Mouse (Mus musculus) adrenal gland, postnatal 4 days (tissue): ENCODE results near the gene Srd5a2. TPM values are rescaled to one million over a fixed set of nuclear protein-coding genes. Genes with fewer than 3 reads are reported as not detected.

Source experiments
- DNase-seq, 2 experiments: peaks; one replicate each; pipeline ENCODE4 v3.0.0; 2021 to 2022; ENCODE audit warnings: low spot score in 2 of 2, mixed read lengths in 2 of 2
- total RNA-seq, 2 experiments: library from RNA; stranded (reverse); gene quantifications; 2 replicates each; pipeline ENCODE4 v1.2.3; 2021

Gene Srd5a2
- total RNA-seq, 2 experiments from 2014 or later = 39.2 to 40.9 TPM

DNA sequence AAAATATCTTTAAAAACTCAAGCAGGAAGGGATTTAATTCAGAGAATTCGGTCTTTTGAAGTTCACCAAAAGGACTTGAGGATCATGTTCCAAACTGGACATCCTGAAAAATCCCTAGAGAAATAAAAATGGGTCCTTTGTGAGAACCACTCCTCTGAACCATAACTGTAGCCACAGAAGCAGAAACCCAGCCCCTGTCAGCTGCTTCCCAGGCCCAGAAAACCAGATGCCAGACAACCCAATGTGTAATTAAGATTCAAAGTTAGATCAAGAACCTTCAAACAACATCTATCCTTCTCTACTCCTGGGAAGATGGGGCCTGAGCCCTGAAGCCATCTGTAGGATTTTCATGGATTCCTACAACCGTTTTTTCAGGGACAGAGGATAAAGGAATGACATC is 61.1 kb downstream of the Srd5a2 start:
- no peak for DNase-seq

DNA sequence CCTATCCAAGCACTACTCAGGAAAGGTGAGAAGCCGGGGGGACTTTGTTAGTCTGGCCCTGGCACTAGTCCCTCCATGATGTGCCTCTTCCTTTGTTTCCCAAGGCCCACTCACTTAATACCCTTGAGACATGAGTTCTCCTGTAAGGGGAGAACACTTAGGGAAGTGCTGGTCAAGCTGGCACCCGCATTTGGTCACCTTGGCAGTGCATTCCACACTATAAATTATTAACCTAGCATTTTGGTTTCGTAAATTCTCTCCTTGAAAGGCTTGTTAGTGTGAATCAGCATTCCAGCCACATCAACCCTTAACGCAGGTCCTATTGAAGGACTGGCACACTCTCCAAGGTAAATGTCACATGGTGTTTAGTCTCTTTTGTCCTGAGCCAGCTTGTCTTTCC is 61.8 kb downstream of the Srd5a2 start:
- DNase-seq = no peak

DNA sequence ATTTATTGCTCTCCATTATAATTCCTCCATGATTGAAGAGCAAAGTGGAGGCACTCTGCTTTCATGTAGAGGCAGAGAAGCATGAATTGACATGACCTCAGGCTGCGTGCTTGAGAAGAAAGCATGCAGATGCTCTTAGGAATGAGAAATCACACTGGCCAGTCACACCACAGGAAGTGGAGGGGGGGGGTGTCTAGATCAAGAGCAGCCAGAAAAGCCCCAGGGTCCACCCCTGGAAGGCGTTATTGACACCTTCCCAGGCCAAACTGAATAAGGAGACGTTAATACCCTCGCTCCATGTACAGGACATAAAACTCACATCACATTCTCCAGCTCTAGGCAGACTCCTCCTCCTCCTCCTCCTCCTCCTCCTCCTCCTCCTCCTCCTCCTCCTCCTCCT is 63.2 kb downstream of the Srd5a2 start:
- no peak for DNase-seq

DNA sequence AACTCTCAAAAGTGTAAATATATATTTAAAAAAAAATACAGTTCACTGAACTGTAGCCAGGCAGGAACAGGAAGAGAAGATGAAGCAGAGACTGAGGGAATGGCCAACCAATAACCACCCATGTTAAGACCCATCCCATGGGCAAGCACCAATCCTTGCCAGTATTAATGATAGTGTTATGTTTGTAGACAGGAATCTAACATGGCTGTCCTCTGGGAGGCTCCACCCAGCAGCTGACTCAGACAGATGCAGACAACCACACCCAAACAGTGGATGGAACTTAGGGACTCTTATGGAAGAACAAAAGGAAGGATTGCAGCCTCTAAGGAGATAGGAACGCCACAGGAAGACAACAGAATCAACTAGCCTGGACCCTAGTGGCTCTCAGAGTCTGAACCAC is 64.8 kb downstream of the Srd5a2 start:
- DNase-seq = no peak

DNA sequence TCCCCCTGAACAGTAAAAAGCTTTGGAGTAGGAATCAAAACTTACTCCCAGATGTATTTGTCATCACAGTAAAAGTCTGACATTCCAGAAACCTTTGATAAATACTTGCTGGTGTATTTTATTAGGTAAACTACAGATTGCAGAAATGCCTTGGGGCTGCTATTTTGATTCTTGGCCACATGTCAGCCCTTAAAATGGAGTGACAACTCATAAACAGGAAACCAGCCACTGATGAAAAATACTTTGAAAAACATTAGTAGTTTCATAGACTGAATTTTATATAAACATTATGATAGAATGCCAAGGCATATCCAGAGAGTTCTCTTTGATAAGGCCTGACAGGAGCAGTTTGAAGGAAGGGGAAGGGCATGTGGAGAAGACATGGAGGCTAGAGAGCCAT is 71.7 kb downstream of the Srd5a2 start:
- no peak for DNase-seq

DNA sequence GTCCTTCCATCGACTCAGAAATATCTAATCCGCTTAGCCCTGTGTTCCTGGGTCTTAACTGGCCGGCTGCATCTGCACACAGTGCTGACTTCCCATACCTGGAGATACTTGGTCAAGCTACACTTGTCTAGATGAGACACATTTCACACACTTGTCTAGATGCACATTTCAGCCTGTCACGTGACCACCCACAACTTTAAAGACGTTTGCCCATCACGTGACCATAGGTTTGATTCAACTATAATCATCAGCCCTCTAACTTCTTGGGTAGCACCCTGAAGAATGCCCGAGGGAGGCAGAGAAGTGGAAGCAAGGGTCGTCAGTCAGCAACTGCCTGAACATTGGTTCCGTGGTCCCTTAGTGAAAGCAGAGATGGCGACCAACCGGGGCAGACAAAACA is 75.1 kb downstream of the Srd5a2 start:
- DNase-seq = no peak

DNA sequence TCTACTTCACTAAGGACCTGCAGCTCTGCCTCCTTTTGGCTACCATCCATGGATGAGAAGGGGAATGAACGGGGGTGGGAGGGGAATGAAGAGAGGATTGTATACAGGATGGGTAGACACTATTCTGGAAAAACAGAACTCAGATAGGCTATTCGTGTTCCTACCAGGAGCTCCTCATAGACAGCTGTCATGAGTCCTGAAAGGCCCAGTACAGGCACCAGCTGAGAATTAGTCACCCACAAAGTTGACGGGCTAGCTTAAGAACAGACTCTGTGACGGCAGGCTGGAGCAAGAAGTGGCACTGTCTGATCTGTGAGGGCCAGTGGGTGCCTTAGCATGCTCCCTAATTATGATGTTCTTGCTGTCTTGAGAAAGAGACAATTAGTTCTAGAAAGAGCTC is 76.4 kb downstream of the Srd5a2 start:
- no peak for DNase-seq

DNA sequence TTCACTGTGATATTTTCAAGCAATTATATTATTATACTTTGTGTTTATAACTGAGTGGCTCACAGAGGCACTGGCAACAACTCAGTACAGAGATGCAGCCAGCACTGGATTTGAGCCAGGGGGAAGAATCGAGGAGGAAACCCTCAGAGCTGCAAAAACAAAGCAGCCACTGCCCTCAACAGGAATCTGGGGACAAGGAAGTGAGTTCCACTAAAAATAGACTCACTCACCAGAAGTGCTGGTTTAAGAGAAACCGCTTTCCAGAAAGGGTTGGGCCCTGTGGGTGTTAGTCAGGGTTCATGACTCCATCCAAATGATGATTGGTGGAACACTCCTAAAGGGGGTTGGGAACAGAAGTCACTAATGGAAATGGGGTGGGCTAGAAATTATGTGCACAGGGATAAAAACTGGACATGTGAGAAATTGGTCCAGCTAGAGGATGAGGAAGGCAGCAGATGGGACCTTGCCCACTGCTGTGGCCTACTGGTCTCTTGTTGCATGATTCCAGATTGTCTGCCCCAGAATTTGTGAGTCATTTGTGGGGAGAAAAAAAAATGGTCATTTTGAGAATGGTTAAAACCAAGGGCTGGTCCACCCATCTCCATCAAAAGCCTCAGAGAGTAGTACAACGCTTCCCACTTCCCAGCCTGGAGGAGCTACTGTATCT is 77.2 kb downstream of the Srd5a2 start:
- no peak for DNase-seq

Other genes starting within 250 kb of the Srd5a2 start
- 10 to 100 TPM; 43.6 to 49.5 TPM for gene Ehd3, start 243.8 kb downstream of the Srd5a2 start, total RNA-seq
- 10 to 100 TPM; 87.1 to 92.1 TPM for gene Xdh, start 97.7 kb downstream of the Srd5a2 start, total RNA-seq
- gene Memo1, start 247.6 kb upstream of the Srd5a2 start, total RNA-seq = 10 to 100 TPM; 88.3 to 94.1 TPM